Mouse (Mus musculus): ENCODE results near the gene Epop.

The Epop gene

DNA sequence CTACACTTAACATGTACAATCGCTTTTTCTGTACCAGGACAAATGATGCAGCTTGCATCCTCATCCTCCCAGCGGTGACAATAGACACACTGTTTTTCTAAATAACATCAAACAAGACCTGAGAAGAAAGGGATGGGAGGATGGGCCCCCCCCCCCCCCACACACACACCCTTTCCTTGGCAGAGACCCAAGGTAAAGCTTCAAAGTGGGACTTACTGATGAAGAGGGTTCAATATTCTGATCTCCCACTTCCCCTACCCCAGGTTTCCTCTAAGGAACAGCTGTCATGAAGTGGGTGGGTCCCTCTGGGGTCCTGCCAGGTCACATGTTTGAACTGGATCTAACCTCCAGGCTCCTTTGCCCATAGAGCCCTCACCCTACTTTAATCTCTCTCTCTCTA, 1.5 kb upstream of the Epop start:
- in situ Hi-C loops (cut with MboI, MseI) = loop anchor here (10.0 kb wide), 1 partner anchor 64 kb away; no protein-coding TSS in a partner anchor

DNA sequence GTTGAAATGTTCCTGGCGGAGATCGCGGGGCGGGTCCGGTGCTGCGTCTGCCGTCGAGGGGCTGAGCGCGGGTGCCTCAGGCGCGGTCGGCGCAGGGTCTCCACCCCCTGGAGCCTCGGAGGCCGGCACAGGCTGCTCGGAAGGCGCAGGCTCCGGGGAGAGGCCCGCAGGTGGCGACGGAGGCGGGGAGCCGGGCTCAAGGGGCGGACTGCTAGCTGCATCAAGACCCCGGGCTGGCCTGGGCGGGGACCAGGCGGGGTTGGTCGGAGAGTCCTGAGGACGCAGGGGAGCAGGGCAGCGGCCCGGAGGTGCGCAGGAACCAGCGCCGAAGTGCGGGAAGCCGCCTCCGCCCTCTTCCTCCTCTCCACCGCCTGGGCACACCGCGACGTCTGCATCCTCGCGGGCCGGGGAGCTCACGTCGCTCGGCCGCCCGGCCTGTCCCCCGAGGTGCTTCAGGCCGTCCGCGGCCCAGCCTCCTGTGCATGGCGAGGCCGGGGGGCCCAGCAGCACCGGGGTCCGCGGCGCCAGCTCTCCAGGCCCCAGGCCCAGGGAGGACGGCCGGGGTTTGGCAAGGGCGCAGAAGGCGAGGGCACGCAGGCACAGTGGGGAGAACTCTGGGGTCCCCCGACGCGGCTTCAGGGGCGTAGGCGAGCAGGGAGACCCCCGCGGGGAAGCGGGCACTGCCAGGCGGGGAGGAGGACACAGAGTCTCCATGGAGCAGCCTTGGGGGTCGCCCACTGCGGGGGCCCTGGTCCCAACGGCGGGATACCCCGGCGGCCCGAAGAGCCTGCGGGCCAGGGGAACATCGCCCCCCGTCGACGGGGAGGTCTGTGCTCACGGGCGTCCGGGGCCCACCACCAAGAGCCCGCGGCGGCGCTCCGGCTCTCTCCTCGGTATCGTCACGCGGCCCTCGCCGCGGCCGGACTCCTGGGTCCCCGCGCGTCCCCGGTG, 659 bp downstream of the Epop start:
- in situ Hi-C loops (cut with MboI, MseI) = no loop called here

DNA sequence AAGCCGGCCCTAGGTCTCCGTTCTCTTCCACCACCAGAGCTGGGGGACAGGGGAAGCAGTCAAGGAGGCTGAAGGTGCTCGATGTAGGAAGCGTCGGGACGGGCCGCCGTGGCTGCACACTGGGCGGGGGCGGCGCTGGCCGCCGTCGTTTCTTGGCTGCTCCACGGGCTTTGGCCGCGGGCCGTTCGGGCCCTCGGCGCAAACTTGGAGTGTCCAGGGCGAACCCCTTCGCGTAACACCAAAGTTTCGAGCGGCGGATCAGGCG, 1.3 kb downstream of the Epop start:
- in situ Hi-C loops (cut with MboI, MseI) = no loop called here

DNA sequence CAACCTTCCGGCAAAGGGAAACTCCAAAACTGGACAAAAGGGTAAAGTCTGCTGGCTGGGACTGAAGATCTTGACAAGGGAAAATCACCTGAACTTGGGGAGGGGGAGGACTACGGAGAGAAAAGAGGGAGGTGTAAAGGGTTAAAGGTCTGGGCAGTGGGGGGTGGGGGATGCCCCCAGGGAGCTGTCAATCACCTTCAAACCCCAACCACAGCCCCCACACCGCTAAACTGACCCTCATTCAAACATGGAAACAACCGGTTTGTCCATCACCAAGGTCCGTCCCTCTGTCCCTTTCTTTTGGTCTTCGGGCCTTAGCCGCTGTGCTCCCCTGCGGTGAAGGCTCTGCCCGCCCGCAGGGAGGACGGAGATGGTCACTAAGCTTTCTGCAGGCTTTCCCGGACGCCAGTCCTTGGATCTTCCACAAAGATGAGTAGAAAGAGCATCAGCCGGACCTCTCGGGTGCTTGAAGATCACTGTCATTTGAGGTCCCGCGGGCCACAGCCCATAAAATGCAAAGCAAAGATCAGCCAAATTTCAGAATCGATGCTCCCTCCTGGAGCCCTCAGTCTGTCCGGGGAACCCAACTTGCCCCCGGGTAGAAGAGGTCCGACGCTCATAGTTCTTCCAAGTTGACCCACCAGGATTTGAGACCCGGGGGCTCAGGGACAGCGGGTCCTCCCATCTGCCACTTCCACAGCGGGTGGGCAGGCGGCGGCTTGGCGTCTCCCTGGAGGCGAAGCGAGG, 1.8 kb downstream of the Epop start:
- in situ Hi-C loops (cut with MboI, MseI) = no loop called here

DNA sequence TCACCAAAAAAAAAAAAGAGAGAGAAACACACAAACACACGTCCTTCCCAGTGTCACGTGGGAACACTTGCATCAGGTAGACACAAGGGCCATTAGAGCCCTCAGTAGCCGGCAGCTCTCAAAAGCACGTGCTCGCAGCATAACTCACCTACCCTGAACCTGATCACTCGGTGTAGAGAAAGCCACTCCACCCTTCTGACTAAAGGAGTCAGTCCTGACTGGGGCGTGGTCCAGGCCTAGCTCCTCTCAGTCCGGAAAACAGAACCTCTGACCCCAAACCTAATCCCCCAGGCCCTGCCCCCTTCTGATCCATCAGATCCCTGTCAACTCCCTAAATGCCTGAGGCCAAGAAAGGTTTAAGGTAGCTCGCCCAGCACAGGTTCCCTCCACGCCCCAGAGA, 2.7 kb downstream of the Epop start:
- in situ Hi-C loops (cut with MboI, MseI) = no loop called here

DNA sequence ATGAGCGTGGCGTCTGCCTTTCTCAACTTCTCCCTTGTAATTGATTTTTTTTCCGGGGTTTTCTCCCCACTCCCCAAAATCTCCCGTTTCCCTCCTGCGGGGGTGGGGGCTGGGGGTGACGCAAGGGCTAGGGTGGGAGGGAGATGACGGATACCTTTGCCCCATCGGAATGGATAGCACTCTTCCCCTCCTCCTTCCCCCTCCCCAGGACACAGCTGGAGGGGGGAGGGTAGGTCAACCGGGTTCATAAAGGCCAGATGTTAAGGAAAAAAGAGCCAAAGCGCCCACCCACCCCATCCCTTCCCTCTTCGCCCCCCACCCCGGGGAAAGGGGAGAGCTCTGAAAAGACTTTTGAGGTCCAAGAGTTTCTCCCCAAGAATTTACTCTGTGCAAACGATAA, 3.1 kb downstream of the Epop start:
- in situ Hi-C loops (cut with MboI, MseI) = no loop called here

DNA sequence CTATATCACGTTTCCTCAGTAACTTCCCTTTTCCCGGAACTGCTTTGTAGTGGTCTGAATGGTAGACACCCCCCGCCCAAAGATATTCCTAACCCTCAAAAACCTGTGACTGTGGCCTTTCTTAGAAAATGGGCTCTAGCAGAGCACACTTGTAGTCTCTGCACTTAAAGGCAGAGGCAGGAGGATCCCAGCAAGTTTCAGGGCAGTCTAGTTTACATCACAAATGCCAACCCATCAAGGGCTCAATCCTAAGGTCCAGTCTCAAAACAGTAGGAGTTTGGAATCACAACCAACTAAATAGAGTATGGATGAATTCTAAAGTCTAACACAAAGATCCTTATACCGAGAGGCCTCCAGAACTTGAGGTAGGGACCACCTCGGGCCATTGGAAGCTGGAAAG, 4.0 kb downstream of the Epop start:
- in situ Hi-C loops (cut with MboI, MseI) = no loop called here

DNA sequence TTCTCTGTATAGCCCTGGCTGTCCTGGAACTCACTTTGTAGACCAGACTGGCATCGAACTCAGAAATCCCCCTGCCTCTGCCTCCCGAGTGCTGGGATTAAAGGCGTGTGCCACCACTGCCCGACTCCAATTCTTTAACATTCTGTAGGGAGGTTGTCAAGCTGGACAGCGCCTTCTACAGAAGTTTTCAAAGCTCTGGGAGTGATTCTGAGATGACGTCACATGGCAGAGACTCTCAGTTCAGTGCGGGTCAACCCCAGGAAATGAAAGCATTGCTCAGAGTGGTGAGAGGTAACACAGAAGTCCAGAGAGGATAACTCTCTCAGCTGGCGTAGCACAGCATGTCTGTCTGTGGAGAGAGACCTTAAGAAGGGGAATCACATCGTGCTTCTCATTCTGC, 6.3 kb downstream of the Epop start:
- in situ Hi-C loops (cut with MboI, MseI) = no loop called here

DNA sequence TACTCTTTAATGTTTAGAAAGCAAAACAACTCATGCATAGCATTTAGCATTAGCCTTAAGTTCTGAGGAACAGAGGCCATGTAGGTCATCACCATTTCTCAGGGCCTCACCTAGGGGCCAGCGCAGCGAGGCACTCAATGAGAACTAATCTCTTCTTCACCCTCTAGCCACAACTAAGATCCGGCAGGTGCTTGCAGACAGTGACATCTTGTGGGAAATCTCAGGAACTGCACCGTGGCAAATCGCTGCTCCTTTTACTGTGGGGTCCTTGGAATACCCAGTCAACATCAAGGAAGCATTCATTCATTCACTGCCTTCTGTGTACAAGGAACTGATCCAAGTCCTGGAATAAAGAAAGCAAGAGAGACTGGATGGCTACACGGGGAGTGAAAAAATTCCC, 7.1 kb downstream of the Epop start:
- in situ Hi-C loops (cut with MboI, MseI) = no loop called here

DNA sequence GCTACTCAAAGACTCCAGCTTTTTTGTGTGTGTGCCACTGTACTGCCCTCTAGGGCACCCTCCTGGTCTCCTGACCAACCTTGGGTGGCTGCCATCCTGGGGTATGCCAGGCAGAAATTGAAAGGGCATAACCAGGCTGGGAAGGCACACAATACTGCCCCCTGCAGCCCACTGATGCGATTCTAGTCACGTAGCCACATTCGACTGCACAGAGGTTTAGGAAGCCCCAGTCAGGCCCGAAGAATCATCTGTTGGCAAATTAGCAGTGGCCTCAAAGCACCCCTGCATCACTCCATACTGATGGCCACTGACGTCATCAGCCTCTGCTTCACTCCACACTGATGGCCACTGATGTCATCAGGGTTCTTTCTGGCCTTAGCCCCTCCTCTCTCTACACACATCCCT, 10.1 kb downstream of the Epop start:
- in situ Hi-C loops (cut with MboI, MseI) = no loop called here

DNA sequence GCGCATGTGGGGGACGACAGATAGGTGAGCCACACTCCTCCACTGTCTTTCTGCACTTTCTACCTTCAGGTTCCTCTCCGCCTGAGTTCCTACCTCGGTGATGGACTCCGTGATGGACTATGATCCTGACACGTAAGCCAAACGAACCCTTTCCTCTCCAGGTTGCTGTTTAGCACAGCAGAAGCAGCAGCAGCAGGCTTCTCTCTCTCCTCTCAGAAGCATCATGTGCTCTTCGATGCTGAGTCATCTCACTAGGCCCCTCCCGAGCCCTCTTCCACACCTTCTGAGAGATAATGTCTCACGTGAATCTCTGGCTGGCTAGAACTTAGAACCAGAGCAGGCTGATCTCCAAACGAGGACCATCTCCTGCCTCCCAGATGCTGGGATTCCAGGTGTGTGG, 11.1 kb downstream of the Epop start:
- in situ Hi-C loops (cut with MboI, MseI) = no loop called here

DNA sequence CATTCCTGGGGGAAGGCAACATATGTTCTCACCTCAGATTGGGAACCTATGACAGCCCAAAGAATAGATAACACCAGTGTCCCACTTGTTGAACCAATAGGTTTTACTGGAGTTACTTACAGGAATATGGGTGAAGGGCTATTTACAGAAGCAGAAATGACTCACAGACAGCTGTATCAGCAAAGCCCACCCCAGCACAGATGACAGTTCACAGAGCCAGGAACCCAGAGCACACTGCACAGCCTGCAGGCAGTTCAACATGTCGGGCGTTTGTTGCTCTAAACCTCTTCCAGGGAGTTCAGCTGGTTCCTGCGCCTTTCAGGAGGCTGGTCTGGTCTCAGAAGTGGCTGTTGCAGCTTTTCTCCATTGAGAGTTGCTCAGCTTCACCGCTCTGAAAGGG, 14.2 kb downstream of the Epop start:
- in situ Hi-C loops (cut with MboI, MseI) = no loop called here

DNA sequence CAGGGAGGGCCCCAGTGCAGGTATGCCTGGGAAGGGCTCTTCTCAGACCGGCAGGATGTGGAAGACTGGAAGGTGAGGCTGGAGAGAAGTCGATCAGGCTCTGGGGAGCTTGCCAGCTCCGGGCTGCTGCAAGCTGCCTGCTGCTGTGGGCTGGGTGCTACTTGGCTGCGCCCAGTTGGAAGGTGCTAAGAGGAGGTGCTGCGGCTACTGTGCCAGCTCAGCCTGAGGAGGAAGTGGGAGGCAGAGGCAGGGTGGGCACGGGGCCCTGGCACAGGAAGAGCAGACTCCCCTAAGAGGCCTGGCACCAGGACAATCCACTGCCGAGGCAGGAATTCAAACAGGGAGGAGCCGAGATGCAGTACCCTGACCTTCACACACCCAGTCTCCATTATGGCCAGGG, 18.4 kb downstream of the Epop start:
- in situ Hi-C loops (cut with MboI, MseI) = loop anchor here (5.0 kb wide), 1 partner anchor 124 kb away; no protein-coding TSS in a partner anchor

DNA sequence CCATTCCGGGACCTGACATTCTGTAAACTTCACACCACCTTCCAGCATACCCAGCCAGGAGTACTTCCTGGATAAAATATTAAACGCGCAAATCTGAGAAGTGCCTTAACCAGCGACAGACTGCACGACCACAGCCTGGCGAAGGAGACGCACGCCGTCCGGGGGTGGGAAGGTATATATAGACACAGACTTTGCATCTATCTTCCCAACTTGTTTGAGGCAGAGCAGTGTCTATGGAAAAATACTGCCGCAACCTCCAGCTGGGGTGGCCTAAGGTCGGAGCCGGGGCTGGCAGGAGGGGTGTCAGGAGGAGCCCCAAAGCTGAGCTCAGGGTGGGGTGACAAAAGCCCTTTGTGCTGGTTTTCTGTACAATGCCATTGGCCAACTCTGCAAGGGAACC, 19.8 kb downstream of the Epop start:
- in situ Hi-C loops (cut with MboI, MseI) = loop anchor here (5.0 kb wide), 1 partner anchor 122 kb away; no protein-coding TSS in a partner anchor

DNA sequence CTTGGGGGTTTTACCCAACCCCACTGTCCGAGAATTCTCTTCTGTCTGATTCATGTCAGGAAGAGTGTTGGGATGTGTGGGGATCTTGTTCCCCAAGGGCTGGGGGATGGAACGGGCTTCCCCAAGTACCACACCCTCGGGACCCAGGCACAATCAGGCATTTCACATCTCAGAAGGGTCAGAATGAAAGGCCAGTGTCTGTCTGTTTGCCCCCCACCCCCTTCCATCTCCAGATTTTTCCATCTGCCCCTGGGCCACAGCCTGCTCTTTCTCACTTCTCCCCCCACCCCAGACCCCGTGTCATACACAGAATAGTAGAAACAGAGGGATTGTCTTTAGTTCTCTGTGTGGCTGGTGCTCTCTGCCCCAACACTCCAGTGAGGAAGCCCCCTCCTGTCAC, 20.6 kb downstream of the Epop start:
- in situ Hi-C loops (cut with MboI, MseI) = no loop called here

DNA sequence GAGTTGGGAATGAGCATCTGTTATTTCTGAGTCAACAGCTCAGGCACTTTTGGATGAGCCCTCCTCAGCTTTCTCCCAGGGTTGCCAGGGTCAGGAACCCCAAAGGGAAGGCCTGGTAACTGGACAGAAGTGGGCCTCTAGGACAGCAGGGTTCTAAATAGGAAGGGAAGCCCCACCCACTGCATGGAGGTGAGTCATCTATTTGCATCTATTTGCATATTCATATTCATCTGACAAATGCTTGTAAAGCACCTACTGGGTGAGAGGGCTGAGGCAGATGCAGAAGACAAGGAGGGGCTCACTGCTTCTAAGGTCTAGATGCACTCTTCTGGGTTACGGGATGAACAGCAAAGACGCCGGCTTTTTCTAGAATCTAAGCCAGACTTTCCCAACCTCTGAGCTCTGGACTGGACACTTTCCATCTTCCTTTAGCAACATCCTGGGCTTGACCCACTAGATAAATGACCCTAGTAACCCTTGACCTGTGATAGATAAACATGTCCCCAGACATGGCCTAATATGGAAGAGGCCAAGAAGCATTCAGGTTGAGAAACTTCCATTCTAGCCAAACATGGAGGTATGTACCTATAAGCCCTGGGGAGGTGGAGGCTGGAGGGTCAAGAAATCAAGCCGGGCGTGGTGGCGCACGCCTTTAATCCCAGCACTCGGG, 22.3 kb downstream of the Epop start:
- in situ Hi-C loops (cut with MboI, MseI) = no loop called here

DNA sequence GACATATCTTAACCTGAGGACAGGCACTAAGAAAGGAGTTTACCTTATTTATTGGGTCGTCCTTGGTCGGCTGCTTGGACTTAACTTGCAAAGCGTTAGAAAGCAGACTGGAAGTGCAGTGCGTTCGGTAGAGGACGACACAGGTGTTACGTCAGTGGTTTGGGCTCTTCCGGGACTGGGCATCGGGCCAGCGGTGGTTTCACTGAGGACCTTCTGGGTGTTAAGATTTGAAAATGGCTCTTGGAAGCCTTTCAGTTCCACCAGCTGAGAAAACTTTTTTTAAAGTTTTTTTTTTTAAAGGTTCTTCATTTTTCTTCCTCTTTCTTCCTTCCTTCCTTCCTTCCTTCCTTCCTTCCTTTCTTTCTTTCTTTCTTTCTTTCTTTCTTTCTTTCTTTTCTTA, 25.6 kb downstream of the Epop start:
- in situ Hi-C loops (cut with MboI, MseI) = no loop called here

DNA sequence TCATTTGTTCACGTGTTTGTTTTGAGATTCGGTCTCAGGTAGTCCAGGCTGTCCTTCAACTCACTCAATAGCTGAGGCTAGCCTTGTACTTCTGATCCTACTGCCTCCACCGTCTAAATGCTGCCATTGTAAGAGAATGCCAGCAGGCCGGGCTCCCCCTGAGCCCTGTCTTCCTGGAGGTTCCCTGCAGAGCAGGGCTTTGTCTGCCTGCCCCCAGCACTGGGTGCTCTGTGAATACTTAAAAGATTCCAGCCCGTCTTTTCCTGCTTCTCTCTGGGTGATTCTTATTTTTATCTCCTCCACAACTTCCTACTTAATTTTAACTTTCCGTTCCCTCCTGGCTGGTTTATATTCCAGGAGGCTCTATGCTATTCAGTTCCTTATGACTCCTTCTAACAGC, 27.3 kb downstream of the Epop start:
- in situ Hi-C loops (cut with MboI, MseI) = no loop called here

DNA sequence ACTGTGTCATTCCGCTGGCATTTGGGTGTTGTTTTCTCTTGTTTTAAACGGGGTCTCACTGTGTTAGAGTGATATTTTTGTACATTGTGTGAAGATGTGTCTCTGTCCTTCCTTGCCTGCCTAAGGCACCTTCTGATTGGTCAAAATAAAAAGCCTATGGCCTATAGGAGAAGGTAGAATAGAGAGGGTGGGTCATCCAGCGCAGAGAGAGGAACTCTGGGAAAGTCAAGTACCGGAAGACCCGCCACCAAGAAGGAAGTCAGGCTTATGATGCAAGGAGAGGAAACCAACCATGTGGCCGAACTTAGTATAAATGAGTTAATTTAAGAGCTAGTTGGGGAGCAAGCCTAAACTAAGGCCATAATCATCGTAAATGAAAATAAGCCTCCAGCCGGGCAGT, 30.4 kb downstream of the Epop start:
- in situ Hi-C loops (cut with MboI, MseI) = no loop called here

DNA sequence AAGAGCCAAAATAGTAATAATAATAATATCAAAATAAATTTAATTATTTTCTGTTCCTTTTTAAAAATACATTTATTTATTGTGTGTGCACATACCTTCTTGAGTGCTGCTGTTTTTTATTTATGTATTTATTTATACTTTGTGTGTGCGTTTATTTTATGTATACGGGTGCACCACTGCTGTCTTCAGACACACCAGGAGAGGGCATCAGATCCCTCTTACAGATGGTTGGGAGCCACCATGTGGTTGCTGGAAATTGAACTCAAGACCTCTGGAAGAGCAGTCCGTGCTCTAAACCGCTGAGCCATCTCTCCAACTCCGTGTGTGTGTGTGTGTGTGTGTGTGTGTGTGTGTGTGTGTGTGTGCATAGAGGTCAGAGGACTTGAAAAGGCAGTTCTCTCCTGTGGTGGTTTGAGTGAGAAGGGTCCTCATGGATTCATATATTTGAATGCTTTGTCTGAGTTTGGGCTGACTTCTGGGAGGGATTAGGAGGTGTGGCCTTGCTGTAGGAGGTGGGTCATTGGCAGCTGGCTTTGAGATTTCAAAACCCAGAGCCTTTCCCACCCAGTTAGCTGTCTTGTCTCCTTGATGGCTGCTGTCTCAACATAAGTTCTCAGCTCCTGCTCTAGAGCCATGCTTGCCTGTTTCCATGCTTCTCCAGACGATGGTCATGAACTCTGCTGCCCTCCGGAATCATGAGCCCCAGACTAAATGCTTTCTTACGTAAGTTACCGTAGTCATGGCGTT, 31.4 kb downstream of the Epop start:
- in situ Hi-C loops (cut with MboI, MseI) = no loop called here

DNA sequence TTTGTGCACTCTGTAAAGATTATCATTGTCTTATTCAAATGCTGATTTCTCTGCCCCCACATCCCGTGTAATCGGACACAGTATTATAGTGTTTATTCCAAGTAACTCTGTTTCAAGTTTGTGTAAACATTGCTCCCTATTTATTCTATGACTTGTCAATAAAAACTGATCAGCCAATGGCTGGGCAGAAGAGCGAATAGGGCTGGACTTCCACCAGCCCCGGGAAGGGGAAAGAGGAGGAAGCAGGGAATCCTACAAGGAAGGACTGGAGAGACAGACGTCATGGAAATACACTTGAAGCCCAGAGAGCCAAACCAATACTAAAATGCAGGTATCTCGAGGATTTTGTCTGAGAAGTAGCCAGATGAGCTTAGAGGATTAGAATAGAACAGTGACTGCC, 35.4 kb downstream of the Epop start:
- in situ Hi-C loops (cut with MboI, MseI) = no loop called here

DNA sequence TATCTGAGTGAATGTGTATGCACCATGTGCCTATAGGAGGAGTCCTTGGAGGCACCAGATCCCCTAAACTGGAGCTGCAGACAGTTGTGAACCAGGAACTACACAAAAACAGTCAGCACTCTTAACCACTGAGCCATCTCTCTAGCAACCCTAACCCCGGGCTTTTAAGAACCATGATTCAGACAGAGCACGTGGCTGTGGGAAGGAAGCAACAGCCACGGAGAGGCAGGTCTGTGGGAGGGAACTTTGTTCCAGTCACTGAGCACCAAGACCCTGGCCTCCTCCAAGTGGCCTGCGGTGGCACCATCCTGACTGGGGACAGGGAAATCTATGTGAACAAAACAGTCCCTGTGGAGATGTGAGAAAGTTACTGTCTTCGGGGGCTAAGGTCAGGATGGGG, 37.6 kb downstream of the Epop start:
- in situ Hi-C loops (cut with MboI, MseI) = no loop called here
